Mouse (Mus musculus): ENCODE measurements around the gene Kmt2d.

- TF ChIP-seq CTCF (IDR thresholded peaks at IDR 0.05) (no peak), EP300 (IDR thresholded peaks at IDR 0.05) (no peak)
These were observed 30.5 kb upstream of the Kmt2d start for GRCm38 (mm10) chr15:98901530-98901929.
